In the genomic region with DNA sequence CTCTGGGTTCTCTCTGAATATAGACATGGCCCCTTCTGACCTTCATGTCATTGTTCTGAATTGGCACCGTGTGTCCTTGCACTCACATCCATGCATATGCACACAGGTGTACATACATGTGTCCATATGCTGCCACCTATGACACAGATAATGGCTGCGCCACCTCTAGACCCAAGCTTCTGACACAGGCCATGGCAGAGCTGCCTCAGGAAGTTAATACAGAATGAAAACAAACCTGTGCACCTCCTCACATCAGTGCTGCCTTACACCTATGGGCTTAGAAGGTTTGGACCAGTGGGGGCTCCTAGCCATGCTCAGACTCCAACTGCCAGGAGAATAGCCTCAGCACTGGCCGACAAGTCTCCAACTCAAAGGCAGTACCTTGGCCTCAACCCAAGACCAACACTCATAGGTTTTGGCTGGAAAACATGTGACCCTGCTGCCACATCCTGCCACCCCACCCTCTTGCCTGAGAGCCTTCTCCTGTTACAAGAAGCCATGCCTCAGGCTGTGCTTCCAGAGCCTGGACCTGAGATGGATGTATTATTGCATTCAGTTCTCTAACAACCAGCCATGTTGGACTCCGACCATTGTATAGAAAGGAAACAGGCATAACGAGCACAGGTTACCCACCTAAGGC, we compare ENCODE assay signal across 10 mouse cellular contexts. TPM values are rescaled to one million over a fixed set of nuclear protein-coding genes. Genes with fewer than 3 reads are reported as not detected.
DNase-seq lines count a peak whose midpoint lies in the region; ATAC-seq and TF ChIP-seq lines count a peak whose summit lies in the region.
"Had no signal": no experiment of that assay in that cellular context is flagged by ENCODE, and none has a peak within 500 bp of the region (broad histone marks: within the 10 kb centered on the region; RNA-seq: fewer than 3 reads in every experiment).

No protein-coding gene starts in this region.

- TF ChIP-seq POLR2A in small intestine, adult 2 months (IDR thresholded peaks at IDR 0.05; ENCODE audit: low read depth, low read length) = no peak

- no peak for ATAC-seq in midbrain, embryonic 11.5 days (ENCODE audit: low FRiP score)
- ATAC-seq in midbrain, embryonic 14.5 days (ENCODE audit: low FRiP score, low TSS enrichment) = no peak
- peak; percentile 37 for ATAC-seq in common myeloid progenitor, adult 5-6 weeks (replicated peaks; ENCODE audit: low read depth, poor library complexity, severe bottlenecking)

- 88% methylated on average over 5 of the region's 5 CpGs for WGBS in midbrain, embryonic 11.5 days
- 93% methylated on average over 5 of the region's 5 CpGs for WGBS in midbrain, embryonic 14.5 days
- WGBS in small intestine, adult 2 months = 86% methylated on average over 5 of the region's 5 CpGs

- no peak overlapping the region for H3K4me3 ChIP-seq in midbrain, embryonic 11.5 days (ENCODE audit: low read depth, low read length)
- no peak overlapping the region for H3K4me3 ChIP-seq in midbrain, embryonic 14.5 days (replicated peaks; ENCODE audit: low read depth, low read length)
- H3K4me3 ChIP-seq in small intestine, adult 2 months (ENCODE audit: low read depth, low read length) = no peak overlapping the region
- H3K4me3 ChIP-seq: liver, embryonic 13.5 days had no signal

- no peak overlapping the region for H3K27ac ChIP-seq in midbrain, embryonic 11.5 days (ENCODE audit: low read depth, low read length)
- H3K27ac ChIP-seq in midbrain, embryonic 14.5 days (replicated peaks; ENCODE audit: low read depth, low read length) = no peak overlapping the region
- H3K27ac ChIP-seq in small intestine, adult 2 months (ENCODE audit: insufficient read depth, low read depth, low read length) = peak overlapping the region; percentile 33
- H3K27ac ChIP-seq: liver, embryonic 13.5 days had no signal

- no peaks in the 10 kb centered on the region for H3K27me3 ChIP-seq in midbrain, embryonic 11.5 days (ENCODE audit: control insufficient read depth, insufficient read depth, low read length)
- H3K27me3 ChIP-seq in midbrain, embryonic 14.5 days (ENCODE audit: control insufficient read depth, insufficient read depth, low read length) = no peaks in the 10 kb centered on the region
- no peaks in the 10 kb centered on the region for H3K27me3 ChIP-seq in small intestine, adult 2 months (ENCODE audit: control insufficient read depth, insufficient read depth, low read length)
- H3K27me3 ChIP-seq: liver, embryonic 13.5 days had no signal

- intact Hi-C loops in gastrocnemius, postnatal 36 days (cut with DNase I) = no loop called here

- no peaks in the 10 kb centered on the region for H3K9me3 ChIP-seq in midbrain, embryonic 11.5 days (ENCODE audit: control insufficient read depth, low read length)
- H3K9me3 ChIP-seq in midbrain, embryonic 14.5 days (ENCODE audit: control insufficient read depth, low read length) = no peaks in the 10 kb centered on the region
- H3K9me3 ChIP-seq: liver, embryonic 13.5 days had no signal

- H3K4me1 ChIP-seq in midbrain, embryonic 11.5 days (ENCODE audit: control insufficient read depth, insufficient read depth, low read length) = no peaks in the 10 kb centered on the region; the same call in 1 of the 2 replicates
- H3K4me1 ChIP-seq in midbrain, embryonic 14.5 days (ENCODE audit: control insufficient read depth, insufficient read depth, low read length) = no peaks in the 10 kb centered on the region
- peaks cover 13% of the 10 kb centered on the region for H3K4me1 ChIP-seq in small intestine, adult 2 months (ENCODE audit: control insufficient read depth, insufficient read depth, insufficient read length, low read length)
- H3K4me1 ChIP-seq: liver, embryonic 13.5 days had no signal

- no peaks in the 10 kb centered on the region for H3K36me3 ChIP-seq in midbrain, embryonic 11.5 days (ENCODE audit: control insufficient read depth, insufficient read depth, low read length)
- H3K36me3 ChIP-seq in midbrain, embryonic 14.5 days (ENCODE audit: control insufficient read depth, insufficient read depth, low read length) = no peaks in the 10 kb centered on the region
- H3K36me3 ChIP-seq in small intestine, adult 2 months (ENCODE audit: control insufficient read depth, insufficient read depth, low read length) = peaks cover 3% of the 10 kb centered on the region

- no peak overlapping the region for H3K9ac ChIP-seq in midbrain, embryonic 11.5 days (ENCODE audit: low read length)
- H3K9ac ChIP-seq in midbrain, embryonic 14.5 days (replicated peaks; ENCODE audit: low read length) = no peak overlapping the region
- H3K9ac ChIP-seq: liver, embryonic 13.5 days had no signal

- TF ChIP-seq CTCF in small intestine, adult 2 months (IDR thresholded peaks at IDR 0.05; ENCODE audit: extremely low read depth, insufficient read length, insufficient replicate concordance, low read depth, low read length) = no peak

- peak; percentile 6 for DNase-seq in midbrain, embryonic 11.5 days (ENCODE audit: low spot score, missing footprints)
- no peak for DNase-seq in midbrain, embryonic 14.5 days
- DNase-seq in lung, adult 18-20 months = peak; percentile 79 to 84
- no peak for DNase-seq in adrenal gland, adult 2 months
- no peak for DNase-seq in gastrocnemius, postnatal 36 days
- DNase-seq: cerebellum, postnatal 14 days; kidney, adult 8-10 months; liver, embryonic 13.5 days had no signal

- H3K4me2 ChIP-seq in midbrain, embryonic 11.5 days = no peak overlapping the region
- H3K4me2 ChIP-seq in midbrain, embryonic 14.5 days (ENCODE audit: low read length) = no peak overlapping the region
- H3K4me2 ChIP-seq: liver, embryonic 13.5 days had no signal

RNA-seq across cellular contexts. Expression of a gene that starts 17.0 kb away (rescaled TPM):
- polyA plus RNA-seq in midbrain, embryonic 11.5 days (2014; fragmentation: Nextera tagmentation; extraction: Ambion mirVana) = 1.9 and 2.4 TPM in 2 replicates
- polyA plus RNA-seq in midbrain, embryonic 14.5 days (2014; fragmentation: Nextera tagmentation; extraction: Ambion mirVana) = 1.6 and 2.7 TPM in 2 replicates
- total RNA-seq in common myeloid progenitor, adult 5-6 weeks (2017) = 17.1 and 20.1 TPM in 2 replicates
- 13.5 and 14.2 TPM in 2 replicates for polyA plus RNA-seq in small intestine, adult 2 months (2012; rRNA removed)
- total RNA-seq in adrenal gland, adult 2 months (2021) = 10 to 100 TPM in 1 of 2 experiments, 1 to 10 TPM in 1; 6.9 to 10.6 TPM
- 13.2 and 14.7 TPM in 2 replicates for polyA plus RNA-seq in adrenal gland, adult 2 months (2012; rRNA removed)
- 1 to 10 TPM; 2.5 to 3.1 TPM for total RNA-seq in gastrocnemius, postnatal 36 days (2021)

RNA-seq across cellular contexts. Expression of a gene that starts 34.8 kb away (rescaled TPM):
- polyA plus RNA-seq in midbrain, embryonic 11.5 days (2014; fragmentation: Nextera tagmentation; extraction: Ambion mirVana) = 8.2 and 8.7 TPM in 2 replicates
- polyA plus RNA-seq in midbrain, embryonic 14.5 days (2014; fragmentation: Nextera tagmentation; extraction: Ambion mirVana) = 11.9 and 13.3 TPM in 2 replicates
- 26.6 and 41.7 TPM in 2 replicates for total RNA-seq in common myeloid progenitor, adult 5-6 weeks (2017)
- 5.0 and 11.9 TPM in 2 replicates for polyA plus RNA-seq in small intestine, adult 2 months (2012; rRNA removed)
- total RNA-seq in adrenal gland, adult 2 months (2021) = 10 to 100 TPM; 49.7 to 56.2 TPM
- 10.2 and 13.3 TPM in 2 replicates for polyA plus RNA-seq in adrenal gland, adult 2 months (2012; rRNA removed)
- 10 to 100 TPM; 28.4 to 31.1 TPM for total RNA-seq in gastrocnemius, postnatal 36 days (2021)

Comparison
In these comparisons a context has a peak if more than half of its experiments do, and no peak if none do; other contexts are left out.
1. DNase-seq: peak in midbrain, embryonic 11.5 days (single experiment) and lung, adult 18-20 months (2 of 2); none in midbrain, embryonic 14.5 days (single experiment), adrenal gland, adult 2 months (single experiment) and gastrocnemius, postnatal 36 days (0 of 2).